Mouse (Mus musculus): ENCODE measurements around the gene Ces1b. TPM values are rescaled to one million over a fixed set of nuclear protein-coding genes. Genes with fewer than 3 reads are reported as not detected.

The Ces1b gene
- not detected in 2 replicates for polyA plus RNA-seq (2015; fragmentation: Nextera tagmentation; extraction: Ambion mirVana)

DNA sequence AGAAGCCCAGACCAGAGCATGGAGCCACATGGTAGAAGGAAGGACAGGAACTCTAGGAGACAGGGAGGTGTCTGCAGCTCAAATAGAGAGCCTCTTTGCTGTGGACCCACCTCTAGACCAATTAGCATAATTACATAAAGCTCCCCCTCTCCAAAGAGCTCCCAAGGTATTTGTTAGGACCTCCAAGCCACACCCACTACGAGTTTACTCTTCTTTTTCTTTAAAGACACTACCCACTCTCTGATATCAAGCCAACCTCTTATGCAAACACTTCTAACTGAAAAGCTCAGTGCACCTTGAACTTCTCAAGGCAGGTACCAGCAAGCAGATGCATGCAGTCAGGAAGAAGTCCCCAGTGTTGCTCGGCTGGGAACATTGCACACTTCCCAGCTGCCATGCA, at the start of gene Ces1b:
Gene Ces1b (minus strand): TSS at position 131 of the 400 bp plus-strand sequence.
- H3K9me3 ChIP-seq, result no peaks in the 10 kb centered on the region
- H3K4me1 ChIP-seq, result no peaks in the 10 kb centered on the region
- H3K4me3 ChIP-seq, result no peak within 1 kb of the TSS
- H3K36me3 ChIP-seq, result no peaks in the 10 kb centered on the region
- H3K4me2 ChIP-seq (replicated peaks), result no peak within 1 kb of the TSS
- 79% methylated on average over 2 of the region's 2 CpGs for WGBS
- H3K27ac ChIP-seq, result no peak within 1 kb of the TSS
- H3K27me3 ChIP-seq, result no peaks in the 10 kb centered on the region
- no peak within 1 kb of the TSS for H3K9ac ChIP-seq
- ATAC-seq (ENCODE audit: low FRiP score, low read depth), result no peak

DNA sequence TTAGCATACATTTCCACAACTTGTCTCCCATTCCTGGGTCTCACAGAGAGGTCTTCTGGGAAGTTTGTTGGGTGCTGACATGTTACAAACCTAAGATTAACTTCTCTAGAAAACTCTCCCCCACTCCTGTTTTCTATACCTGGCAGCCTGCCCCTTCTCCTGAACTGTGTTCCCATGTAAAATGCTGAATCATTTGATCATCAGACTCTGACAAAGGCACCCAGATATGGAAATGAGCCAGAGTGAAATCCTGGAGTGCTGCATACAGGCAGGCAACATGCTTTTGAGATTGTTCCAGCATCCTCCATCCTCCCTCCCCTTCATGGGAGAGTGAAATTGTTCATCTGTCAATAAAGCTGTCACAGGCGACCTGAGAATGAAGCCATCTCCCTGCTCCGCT, 46.7 kb upstream of the Ces1b start:
- 75% methylated on average over 2 of the region's 2 CpGs for WGBS
- H3K4me3 ChIP-seq, result no peak overlapping the region
- H3K4me1 ChIP-seq, result no peaks in the 10 kb centered on the region
- no peak overlapping the region for H3K27ac ChIP-seq
- no peaks in the 10 kb centered on the region for H3K27me3 ChIP-seq
- no peak overlapping the region for H3K4me2 ChIP-seq (replicated peaks)
- ATAC-seq (ENCODE audit: low FRiP score, low read depth), result no peak
- no peak overlapping the region for H3K9ac ChIP-seq
- no peaks in the 10 kb centered on the region for H3K36me3 ChIP-seq
- H3K9me3 ChIP-seq, result no peaks in the 10 kb centered on the region

DNA sequence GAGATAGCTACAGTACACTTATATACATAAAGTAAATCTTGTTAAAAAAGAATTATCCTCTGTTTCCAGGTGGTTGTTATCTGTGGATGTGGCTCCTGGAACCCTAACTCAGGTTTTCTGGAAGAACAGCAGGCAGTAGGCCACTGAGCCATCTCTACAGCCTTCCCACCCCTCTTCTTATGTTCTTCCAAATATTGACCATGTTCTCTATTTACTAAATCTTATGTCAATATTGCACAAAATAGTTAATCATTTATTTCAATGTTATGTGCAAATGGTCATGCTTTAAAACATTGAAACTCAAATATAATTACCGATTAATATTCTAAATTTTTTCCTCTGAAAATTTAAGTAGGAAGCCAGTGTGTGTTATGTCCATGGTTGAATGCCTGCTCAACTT, 42.2 kb upstream of the Ces1b start:
- ATAC-seq (ENCODE audit: low FRiP score, low read depth), result no peak
- Histone ChIP-seq H3K9me3 (no peaks in the 10 kb centered on the region), H3K27ac (no peak overlapping the region), H3K4me3 (no peak overlapping the region), H3K9ac (no peak overlapping the region), H3K4me1 (no peaks in the 10 kb centered on the region), H3K36me3 (no peaks in the 10 kb centered on the region), H3K27me3 (no peaks in the 10 kb centered on the region), H3K4me2 (replicated peaks) (no peak overlapping the region)
- 85% methylated on average over 1 of the region's 1 CpGs for WGBS

DNA sequence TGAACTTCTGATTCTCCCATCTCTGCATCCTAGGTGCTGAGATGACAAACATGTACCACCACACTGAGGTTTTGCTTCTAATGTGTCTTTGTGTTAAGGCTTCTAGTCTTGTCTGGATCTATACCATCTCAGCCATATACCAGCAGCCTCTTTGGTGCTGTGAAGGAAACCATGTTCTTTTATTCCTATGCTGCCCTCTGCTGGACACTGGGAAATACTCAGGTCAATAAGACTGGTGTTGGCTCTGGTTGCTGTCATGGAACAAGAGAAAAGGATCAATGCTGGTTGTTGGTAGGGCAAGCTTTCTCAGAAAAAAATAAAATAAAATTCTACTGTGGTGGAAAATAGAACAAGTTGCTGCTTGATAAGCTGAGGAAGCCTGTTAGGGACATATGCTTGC, 15.6 kb upstream of the Ces1b start:
- no peaks in the 10 kb centered on the region for H3K4me1 ChIP-seq
- H3K4me2 ChIP-seq (replicated peaks), result no peak overlapping the region
- H3K27ac ChIP-seq, result no peak overlapping the region
- no peaks in the 10 kb centered on the region for H3K27me3 ChIP-seq
- ATAC-seq (ENCODE audit: low FRiP score, low read depth), result no peak; the same call in 1 of the 2 replicates
- H3K36me3 ChIP-seq, result no peaks in the 10 kb centered on the region
- H3K4me3 ChIP-seq, result no peak overlapping the region
- no peak overlapping the region for H3K9ac ChIP-seq
- H3K9me3 ChIP-seq, result no peaks in the 10 kb centered on the region

DNA sequence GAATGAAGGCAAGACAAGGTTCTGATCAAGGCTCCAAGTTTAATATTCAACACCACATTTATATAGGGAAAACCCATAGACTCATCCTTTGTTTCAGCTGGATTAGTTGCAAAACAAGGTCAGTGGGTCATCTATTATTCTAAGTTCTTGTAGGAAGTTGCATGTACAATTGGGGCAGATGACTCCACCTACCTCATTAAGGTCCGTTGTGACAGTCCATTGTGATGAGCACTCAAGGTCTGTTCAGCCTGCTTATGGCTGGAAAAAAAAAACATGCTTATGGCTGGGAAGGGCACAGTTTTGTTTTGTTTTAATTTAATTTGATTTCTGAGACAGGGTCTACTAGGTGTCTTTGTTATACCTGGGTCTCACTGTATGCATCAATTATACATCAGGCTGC, 11.5 kb upstream of the Ces1b start:
- Histone ChIP-seq H3K4me1 (peaks cover 9% of the 10 kb centered on the region), H3K4me2 (replicated peaks) (no peak overlapping the region), H3K9me3 (no peaks in the 10 kb centered on the region), H3K36me3 (no peaks in the 10 kb centered on the region), H3K27ac (no peak overlapping the region), H3K4me3 (no peak overlapping the region), H3K27me3 (no peaks in the 10 kb centered on the region), H3K9ac (no peak overlapping the region)
- no peak for ATAC-seq (ENCODE audit: low FRiP score, low read depth)
- 71% methylated on average over 1 of the region's 1 CpGs for WGBS

DNA sequence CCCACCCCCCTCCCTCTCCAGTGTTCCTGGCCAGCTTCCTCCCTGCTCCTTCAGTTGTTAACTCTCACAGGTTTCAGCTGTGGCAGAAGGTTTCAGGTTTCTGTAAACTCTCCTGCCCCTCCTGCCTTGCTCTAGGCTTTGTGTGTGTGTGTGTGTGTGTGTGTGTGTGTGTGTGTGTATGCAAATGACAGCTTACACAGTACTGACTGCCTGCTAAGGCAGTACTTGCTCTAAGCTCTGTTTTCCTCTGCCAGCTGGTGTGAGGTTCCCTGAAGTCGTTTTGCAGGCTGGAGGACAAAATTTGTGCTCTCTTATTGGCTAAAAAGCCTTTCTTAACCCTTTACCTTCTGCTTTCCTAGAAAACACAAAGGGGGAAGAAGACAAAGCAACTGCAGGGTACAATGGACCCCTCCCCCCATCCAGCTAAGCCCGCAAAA, 8.9 kb upstream of the Ces1b start:
- Histone ChIP-seq H3K4me1 (peaks cover 9% of the 10 kb centered on the region), H3K4me2 (replicated peaks) (peak overlapping the region; percentile 53), H3K27ac (peak overlapping the region; percentile 44; the same call in 1 of the 2 replicates), H3K36me3 (no peaks in the 10 kb centered on the region), H3K4me3 (no peak overlapping the region; the same call in 1 of the 2 replicates), H3K9me3 (no peaks in the 10 kb centered on the region), H3K27me3 (no peaks in the 10 kb centered on the region), H3K9ac (no peak overlapping the region)
- 2% methylated on average over 2 of the region's 2 CpGs for WGBS
- ATAC-seq (ENCODE audit: low FRiP score, low read depth), result peak; percentile 92

DNA sequence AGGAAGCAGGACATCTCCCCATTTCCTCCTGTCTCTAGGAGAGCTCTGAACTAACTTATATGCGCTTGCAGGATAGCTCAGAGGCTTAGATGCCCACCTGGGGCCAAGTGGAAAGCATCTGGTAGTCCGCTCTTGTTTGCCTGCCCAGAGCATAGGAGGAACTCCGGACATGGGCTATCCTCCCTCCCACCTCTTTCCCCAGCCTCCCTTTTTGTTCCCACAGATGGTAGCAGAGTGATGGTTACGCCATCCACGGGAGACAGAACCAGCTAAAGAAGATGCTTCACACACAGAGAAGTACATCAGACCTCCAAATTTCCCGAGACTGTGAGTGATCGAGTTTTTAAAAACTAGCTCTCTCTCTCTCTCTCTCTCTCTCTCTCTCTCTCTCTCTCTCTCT, 8.4 kb upstream of the Ces1b start:
- peak overlapping the region; percentile 28 for H3K4me3 ChIP-seq

DNA sequence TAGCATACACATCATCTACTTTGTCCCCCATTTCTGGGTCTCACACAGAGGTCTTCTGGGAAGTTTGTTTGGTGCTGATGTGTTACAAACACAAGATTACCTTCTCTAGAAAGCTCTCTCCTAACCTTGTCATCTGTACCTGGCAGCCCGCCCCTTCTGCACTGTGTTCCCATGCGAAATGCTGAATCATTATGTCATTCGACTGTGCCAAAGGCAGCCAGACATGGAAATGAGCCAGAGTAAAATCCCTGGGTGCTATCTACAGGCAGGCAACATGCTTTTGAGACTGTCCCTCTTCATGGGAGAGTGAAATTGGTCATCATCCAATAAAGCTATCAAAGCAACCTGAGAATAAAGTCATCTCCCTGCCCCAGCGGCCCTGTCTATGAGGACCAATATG, 4.6 kb downstream of the Ces1b start:
- H3K4me1 ChIP-seq, result no peaks in the 10 kb centered on the region
- H3K27ac ChIP-seq, result no peak overlapping the region
- no peaks in the 10 kb centered on the region for H3K9me3 ChIP-seq
- ATAC-seq (ENCODE audit: low FRiP score, low read depth), result no peak
- H3K4me2 ChIP-seq (replicated peaks), result no peak overlapping the region
- 86% methylated on average over 4 of the region's 4 CpGs for WGBS
- no peaks in the 10 kb centered on the region for H3K27me3 ChIP-seq
- H3K36me3 ChIP-seq, result no peaks in the 10 kb centered on the region
- no peak overlapping the region for H3K9ac ChIP-seq
- H3K4me3 ChIP-seq, result no peak overlapping the region

More for the DNA sequence above, 8.4 kb upstream of the Ces1b start:
- Histone ChIP-seq H3K4me2 (replicated peaks) (peak overlapping the region; percentile 53), H3K9me3 (no peaks in the 10 kb centered on the region), H3K36me3 (no peaks in the 10 kb centered on the region), H3K4me1 (peaks cover 9% of the 10 kb centered on the region), H3K9ac (peak overlapping the region; percentile 45; the same call in 1 of the 2 replicates), H3K27ac (no peak overlapping the region), H3K27me3 (no peaks in the 10 kb centered on the region)
- WGBS, result 23% methylated on average over 7 of the region's 7 CpGs
- ATAC-seq (ENCODE audit: low FRiP score, low read depth), result no peak

DNA sequence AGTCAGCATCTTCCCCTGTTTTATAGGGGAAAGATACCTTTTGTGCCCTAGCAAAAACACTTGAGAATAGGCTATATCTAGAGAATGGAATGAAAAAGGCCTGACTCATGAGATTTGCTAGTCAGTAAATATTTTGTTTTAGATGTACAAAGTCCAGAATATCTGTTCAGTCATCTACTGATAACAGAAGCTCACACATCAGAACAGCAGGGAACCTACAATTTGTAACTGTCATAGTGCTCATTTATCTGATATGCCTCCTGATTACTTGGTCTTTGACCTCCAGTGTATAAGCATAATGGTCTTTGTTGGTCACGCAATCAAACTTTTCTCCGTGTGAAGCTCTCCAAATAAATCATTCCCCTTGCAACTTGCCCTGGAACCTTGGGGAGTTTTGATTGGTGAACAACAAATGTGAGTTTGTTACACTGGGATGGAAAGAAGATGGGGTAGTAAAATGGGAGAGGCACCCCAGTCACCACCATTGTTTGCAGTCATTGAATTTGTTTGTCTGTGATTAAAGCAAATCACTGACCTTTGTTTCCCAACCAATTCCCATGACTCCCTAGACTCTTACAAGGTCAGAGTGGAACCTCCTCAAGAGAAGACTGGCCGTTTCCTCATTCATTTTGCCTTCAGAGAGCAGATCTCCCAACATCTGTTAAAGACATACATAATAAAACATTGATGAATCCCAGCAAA, 16.2 kb downstream of the Ces1b start:
- WGBS, result 72% methylated on average over 3 of the region's 3 CpGs
- no peaks in the 10 kb centered on the region for H3K36me3 ChIP-seq

DNA sequence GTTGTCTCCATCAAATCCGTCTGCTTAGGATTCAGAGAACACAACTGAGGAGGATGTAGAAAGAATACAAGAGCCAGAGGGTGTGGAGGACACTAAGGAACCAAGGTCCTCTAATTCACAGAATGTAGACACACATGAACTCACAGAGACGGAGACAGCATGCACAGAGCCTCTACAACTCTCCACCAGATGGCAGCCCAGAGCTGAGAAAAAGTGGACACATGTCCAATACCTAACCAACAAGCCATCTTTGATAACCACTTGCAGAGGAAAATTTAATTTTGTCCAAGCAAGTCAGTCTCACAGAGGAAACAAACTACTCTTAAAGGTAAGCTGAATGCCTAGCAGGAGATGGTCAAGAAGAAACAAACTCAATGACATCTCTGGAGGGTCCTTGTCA, 20.6 kb downstream of the Ces1b start:
- 17% methylated on average over 2 of the region's 2 CpGs for WGBS
- no peaks in the 10 kb centered on the region for H3K4me1 ChIP-seq
- H3K9me3 ChIP-seq, result no peaks in the 10 kb centered on the region
- H3K36me3 ChIP-seq, result no peaks in the 10 kb centered on the region
- no peak for ATAC-seq (ENCODE audit: low FRiP score, low read depth)
- no peak overlapping the region for H3K4me3 ChIP-seq
- H3K27ac ChIP-seq, result no peak overlapping the region
- H3K9ac ChIP-seq, result no peak overlapping the region
- H3K4me2 ChIP-seq (replicated peaks), result no peak overlapping the region
- H3K27me3 ChIP-seq, result no peaks in the 10 kb centered on the region

More for the DNA sequence above, 16.2 kb downstream of the Ces1b start:
- H3K27me3 ChIP-seq, result no peaks in the 10 kb centered on the region
- no peak overlapping the region for H3K4me3 ChIP-seq
- no peak for ATAC-seq (ENCODE audit: low FRiP score, low read depth)
- H3K27ac ChIP-seq, result no peak overlapping the region
- H3K9me3 ChIP-seq, result no peaks in the 10 kb centered on the region
- no peak overlapping the region for H3K4me2 ChIP-seq (replicated peaks)
- H3K9ac ChIP-seq, result no peak overlapping the region
- no peaks in the 10 kb centered on the region for H3K4me1 ChIP-seq

DNA sequence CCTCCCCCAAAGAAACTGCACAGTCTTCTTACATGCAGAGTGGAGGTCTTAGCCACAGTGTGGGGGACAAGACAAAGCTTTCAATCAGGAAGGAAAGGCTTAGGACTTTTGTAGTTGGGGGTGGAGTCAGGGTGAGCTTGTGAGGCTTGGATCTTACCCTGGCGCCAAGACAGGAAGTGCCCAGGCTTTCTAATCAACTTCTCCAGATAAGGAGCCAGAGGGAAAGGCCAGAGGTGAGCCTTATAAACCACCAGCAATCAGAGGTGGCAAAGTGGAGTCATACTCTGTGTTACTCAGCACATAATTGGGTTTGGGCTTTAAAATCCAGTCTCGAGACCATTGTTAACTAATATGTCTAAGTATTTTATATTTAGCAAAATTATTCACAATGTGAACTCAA, 24.6 kb downstream of the Ces1b start:
- H3K4me2 ChIP-seq (replicated peaks), result no peak overlapping the region
- ATAC-seq (ENCODE audit: low FRiP score, low read depth), result no peak
- no peak overlapping the region for H3K4me3 ChIP-seq
- no peak overlapping the region for H3K9ac ChIP-seq
- H3K36me3 ChIP-seq, result no peaks in the 10 kb centered on the region
- WGBS, result 32% methylated on average over 2 of the region's 2 CpGs
- H3K9me3 ChIP-seq, result no peaks in the 10 kb centered on the region
- H3K27ac ChIP-seq, result no peak overlapping the region
- no peaks in the 10 kb centered on the region for H3K4me1 ChIP-seq
- no peaks in the 10 kb centered on the region for H3K27me3 ChIP-seq

DNA sequence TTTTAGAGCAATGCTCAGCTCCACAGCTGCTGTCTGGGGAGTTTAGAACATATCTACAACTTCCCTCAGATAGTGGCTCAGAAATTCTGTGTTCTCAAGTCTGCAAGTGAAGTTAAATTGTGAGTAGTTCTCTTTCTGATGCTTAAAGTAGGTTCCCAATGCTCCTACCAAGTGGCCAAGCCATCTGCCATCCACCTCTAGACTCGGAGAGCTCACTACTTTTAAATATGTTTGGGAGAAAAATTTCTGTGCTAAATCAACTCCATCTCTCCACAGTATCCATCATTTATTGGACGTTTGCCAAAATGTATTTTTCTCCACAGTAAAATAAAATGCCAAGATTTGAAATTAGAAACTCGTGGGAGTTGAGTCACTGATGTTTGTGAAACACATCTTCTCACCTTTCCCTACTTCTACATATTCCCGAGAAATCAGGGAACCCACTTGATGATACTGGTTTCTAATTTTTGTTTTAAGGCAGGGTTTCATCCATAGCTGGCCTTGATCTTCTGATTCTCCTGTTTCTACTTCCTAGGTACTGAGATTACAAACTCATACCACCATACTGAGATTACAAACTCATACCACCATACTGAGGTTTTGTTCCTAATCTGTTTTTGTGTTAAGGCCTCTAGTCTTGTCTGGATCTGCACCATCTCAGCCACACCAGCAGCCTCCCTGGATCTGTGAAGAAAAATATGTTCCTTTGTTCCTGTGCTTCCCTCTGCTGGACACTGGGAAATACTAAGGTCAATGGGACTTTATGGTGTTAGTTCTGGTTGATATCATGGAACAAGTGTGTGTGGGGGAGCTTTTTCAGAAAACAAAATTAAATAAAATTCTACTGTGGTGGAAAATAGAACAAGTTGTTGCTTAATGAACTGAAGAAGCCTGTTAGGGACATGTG, 31.1 kb downstream of the Ces1b start:
- no peaks in the 10 kb centered on the region for H3K4me1 ChIP-seq
- no peaks in the 10 kb centered on the region for H3K9me3 ChIP-seq
- 62% methylated on average over 4 of the region's 4 CpGs for WGBS
- no peak overlapping the region for H3K4me3 ChIP-seq
- no peaks in the 10 kb centered on the region for H3K36me3 ChIP-seq
- H3K27me3 ChIP-seq, result no peaks in the 10 kb centered on the region
- H3K9ac ChIP-seq, result no peak overlapping the region
- no peak for ATAC-seq (ENCODE audit: low FRiP score, low read depth)
- no peak overlapping the region for H3K4me2 ChIP-seq (replicated peaks)
- H3K27ac ChIP-seq, result no peak overlapping the region
